Mouse (Mus musculus): Measurements from ENCODE around the gene 4632433K11Rik. TPM values are rescaled to one million over a fixed set of nuclear protein-coding genes. Genes with fewer than 3 reads are reported as not detected.
"Not testable (repeated sequence)": the region's sequence is repeated elsewhere in the genome, so short reads cannot be mapped to it uniquely, and the experiment has no call there.

Gene 4632433K11Rik
- polyA plus RNA-seq, 1 experiment, result not detected

DNA sequence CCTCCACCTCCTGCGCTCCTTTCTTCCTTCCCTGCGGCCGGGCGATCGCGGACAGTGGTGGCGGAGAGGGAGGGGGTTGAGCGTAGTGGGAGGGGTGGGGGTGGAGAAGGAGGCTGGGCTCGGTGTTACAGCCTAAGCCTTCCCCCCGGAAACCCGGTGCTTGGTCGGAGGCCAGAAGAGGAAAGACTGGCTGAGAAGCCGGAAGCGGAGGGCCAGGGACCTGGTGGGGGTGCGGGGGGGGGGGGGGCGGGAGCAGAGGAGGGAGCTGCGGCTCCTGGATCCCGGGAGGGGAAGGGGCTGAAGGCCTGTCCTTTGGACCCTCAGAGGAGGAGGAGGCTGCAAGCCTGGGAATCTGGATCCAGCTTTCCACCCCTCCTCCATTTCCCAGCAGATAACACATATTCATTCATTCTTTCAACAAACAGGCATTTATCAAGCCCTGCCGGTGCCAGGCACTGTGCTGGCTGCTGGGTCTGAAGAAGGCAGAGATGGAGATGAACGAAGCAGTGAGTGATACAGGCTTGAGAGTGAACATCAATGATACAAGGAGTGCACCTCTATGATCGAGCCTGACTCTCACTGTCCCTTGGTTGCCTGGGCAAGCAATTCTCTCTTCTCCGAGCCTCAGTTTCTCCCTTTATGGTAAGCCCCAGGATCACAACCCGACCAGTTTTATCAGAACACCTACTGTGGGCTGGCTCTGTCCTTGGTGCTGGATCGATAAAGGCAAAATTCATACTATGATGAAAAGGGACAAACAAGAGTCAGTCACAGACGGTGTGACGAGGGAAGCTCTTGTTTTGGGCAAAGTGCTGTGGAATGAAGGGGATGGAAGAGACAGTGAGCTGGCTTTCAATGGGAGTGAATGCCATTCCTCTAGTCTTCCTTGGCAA, 37.7 kb upstream of the 4632433K11Rik start, which contains the start of gene Zfp579:
TSS of gene Zfp579 (minus strand) at position 156 of the 893 bp plus-strand sequence.
- peak within 1 kb of the TSS; percentile 25 for H3ac ChIP-seq (ENCODE audit: control insufficient read depth, insufficient read length)
- TF ChIP-seq MAX (IDR thresholded peaks at IDR 0.05; ENCODE audit: low read depth) (no peak), MYOD1 (IDR thresholded peaks at IDR 0.05; ENCODE audit: control insufficient read depth in 1 of 3, insufficient read length in 2 of 3, low read depth in 2 of 3) (no peak), POLR2AphosphoS2 (IDR thresholded peaks at IDR 0.05; ENCODE audit: insufficient read length, low read depth) (peak; percentile 31), POLR2A (IDR thresholded peaks at IDR 0.05; ENCODE audit: insufficient read length, low read depth) (peak; percentile 57), TCF12 (IDR thresholded peaks at IDR 0.05; ENCODE audit: insufficient read depth, poor library complexity, severe bottlenecking) (no peak), SRF (IDR thresholded peaks at IDR 0.05; ENCODE audit: control insufficient read depth, insufficient read length, low read depth) (no peak), USF1 (IDR thresholded peaks at IDR 0.05; ENCODE audit: low read depth) (no peak), REST (IDR thresholded peaks at IDR 0.05; ENCODE audit: insufficient read depth, insufficient read length) (peak; percentile 35)
- peak within 1 kb of the TSS; percentile 95 for H3K4me2 ChIP-seq (ENCODE audit: low read depth)
- H3K27me3 ChIP-seq (ENCODE audit: control insufficient read depth, insufficient read depth, insufficient read length), result no peaks in the 10 kb centered on the region
- H3K4me3 ChIP-seq, result peak within 1 kb of the TSS; percentile 67
- no peaks in the 10 kb centered on the region for H3K79me2 ChIP-seq (ENCODE audit: control insufficient read depth, insufficient read depth)
- peaks cover 4% of the 10 kb centered on the region for H3K36me3 ChIP-seq (ENCODE audit: control insufficient read depth, insufficient read depth)

DNA sequence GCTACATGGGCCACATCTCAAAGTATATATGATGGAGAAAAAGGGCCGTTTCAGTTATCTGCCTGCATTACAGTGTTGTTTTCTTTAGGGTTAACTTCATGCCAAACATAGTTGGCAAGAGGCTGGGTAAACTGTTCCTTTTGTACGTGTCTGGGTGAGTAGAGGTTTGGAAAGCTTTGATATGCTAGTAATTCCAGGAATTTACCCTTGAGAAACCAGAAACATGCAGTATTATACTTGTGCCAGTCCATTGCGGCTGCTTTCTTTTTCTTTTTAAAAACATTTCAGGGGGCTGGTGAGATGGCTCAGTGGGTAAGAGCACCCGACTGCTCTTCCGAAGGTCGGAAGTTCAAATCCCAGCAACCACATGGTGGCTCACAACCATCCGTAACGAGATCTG, 37.0 kb upstream of the 4632433K11Rik start:
- peak overlapping the region; percentile 25 for H3ac ChIP-seq (ENCODE audit: control insufficient read depth, insufficient read length)
- peak overlapping the region; percentile 67 for H3K4me3 ChIP-seq
- peak overlapping the region; percentile 95 for H3K4me2 ChIP-seq (ENCODE audit: low read depth)
- TF ChIP-seq TCF12 (IDR thresholded peaks at IDR 0.05; ENCODE audit: insufficient read depth, poor library complexity, severe bottlenecking) (no peak), MYOG (IDR thresholded peaks at IDR 0.05; ENCODE audit: control insufficient read depth in 1 of 3, insufficient read depth in 1 of 3, insufficient read length in 2 of 3, low read depth in 2 of 3) (no peak), SRF (IDR thresholded peaks at IDR 0.05; ENCODE audit: control insufficient read depth, insufficient read length, low read depth) (no peak), REST (IDR thresholded peaks at IDR 0.05; ENCODE audit: insufficient read depth, insufficient read length) (no peak), MAX (IDR thresholded peaks at IDR 0.05; ENCODE audit: low read depth) (no peak), POLR2A (IDR thresholded peaks at IDR 0.05; ENCODE audit: insufficient read length, low read depth) (no peak), MYOD1 (IDR thresholded peaks at IDR 0.05; ENCODE audit: control insufficient read depth in 1 of 3, insufficient read length in 2 of 3, low read depth in 2 of 3) (no peak), CEBPB (IDR thresholded peaks at IDR 0.05; ENCODE audit: insufficient read depth, poor library complexity, severe bottlenecking) (no peak), E2F4 (IDR thresholded peaks at IDR 0.05; ENCODE audit: insufficient read depth) (no peak), TCF3 (IDR thresholded peaks at IDR 0.05; ENCODE audit: insufficient read length, low read depth) (no peak), POLR2AphosphoS2 (IDR thresholded peaks at IDR 0.05; ENCODE audit: insufficient read length, low read depth) (no peak), USF1 (IDR thresholded peaks at IDR 0.05; ENCODE audit: low read depth) (no peak)
- H3K79me2 ChIP-seq (ENCODE audit: control insufficient read depth, insufficient read depth), result no peaks in the 10 kb centered on the region
- H3K36me3 ChIP-seq (ENCODE audit: control insufficient read depth, insufficient read depth), result peaks cover 4% of the 10 kb centered on the region
- H3K27me3 ChIP-seq (ENCODE audit: control insufficient read depth, insufficient read depth, insufficient read length), result no peaks in the 10 kb centered on the region

GRCm38 (mm10) chr7:4999876-5000275, 34.0 kb upstream of the 4632433K11Rik start:
- H3K4me2 ChIP-seq (ENCODE audit: low read depth), result no peak overlapping the region
- H3K36me3 ChIP-seq (ENCODE audit: control insufficient read depth, insufficient read depth), result no peaks in the 10 kb centered on the region
- H3K4me3 ChIP-seq, result no peak overlapping the region
- no peak overlapping the region for H3ac ChIP-seq (ENCODE audit: control insufficient read depth, insufficient read length)
- H3K79me2 ChIP-seq (ENCODE audit: control insufficient read depth, insufficient read depth), result no peaks in the 10 kb centered on the region
- TF ChIP-seq CEBPB (IDR thresholded peaks at IDR 0.05; ENCODE audit: insufficient read depth, poor library complexity, severe bottlenecking) (no peak), POLR2A (IDR thresholded peaks at IDR 0.05; ENCODE audit: insufficient read length, low read depth) (no peak), POLR2AphosphoS2 (IDR thresholded peaks at IDR 0.05; ENCODE audit: insufficient read length, low read depth) (no peak), REST (IDR thresholded peaks at IDR 0.05; ENCODE audit: insufficient read depth, insufficient read length) (no peak), E2F4 (IDR thresholded peaks at IDR 0.05; ENCODE audit: insufficient read depth) (no peak), MAX (IDR thresholded peaks at IDR 0.05; ENCODE audit: low read depth) (no peak), TCF12 (IDR thresholded peaks at IDR 0.05; ENCODE audit: insufficient read depth, poor library complexity, severe bottlenecking) (no peak), USF1 (IDR thresholded peaks at IDR 0.05; ENCODE audit: low read depth) (no peak)
- no peaks in the 10 kb centered on the region for H3K27me3 ChIP-seq (ENCODE audit: control insufficient read depth, insufficient read depth, insufficient read length)

DNA sequence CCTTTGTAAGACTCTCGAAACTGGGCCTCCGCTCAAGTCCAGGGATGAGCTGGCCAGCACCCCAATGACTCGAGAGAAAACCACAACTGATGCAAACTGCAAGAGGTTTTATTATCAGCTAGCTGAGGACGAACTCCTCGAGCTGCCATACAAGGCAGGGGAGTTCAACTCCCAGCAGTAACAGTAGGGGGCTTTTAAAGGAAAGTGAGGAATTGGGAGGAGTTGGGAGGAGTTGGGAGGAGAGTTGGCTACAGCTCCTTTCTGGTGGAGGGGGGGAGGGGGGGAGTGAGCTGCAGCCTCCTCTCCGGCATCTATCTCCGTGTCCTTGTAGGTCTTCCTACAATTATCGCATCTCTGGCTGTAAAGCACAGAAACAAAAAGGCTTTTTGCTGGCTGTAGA, 31.0 kb upstream of the 4632433K11Rik start:
- H3K4me3 ChIP-seq; H3K4me2 ChIP-seq (ENCODE audit: low read depth); H3ac ChIP-seq (ENCODE audit: control insufficient read depth, insufficient read length); H3K36me3 ChIP-seq (ENCODE audit: control insufficient read depth, insufficient read depth); H3K79me2 ChIP-seq (ENCODE audit: control insufficient read depth, insufficient read depth); H3K27me3 ChIP-seq (ENCODE audit: control insufficient read depth, insufficient read depth, insufficient read length): not testable (repeated sequence)

- Histone ChIP-seq H3K27me3 (ENCODE audit: control insufficient read depth, insufficient read depth, insufficient read length) (no peaks in the 10 kb centered on the region), H3ac (ENCODE audit: control insufficient read depth, insufficient read length) (no peak overlapping the region)
- TF ChIP-seq REST (IDR thresholded peaks at IDR 0.05; ENCODE audit: insufficient read depth, insufficient read length), result no peak
- TF ChIP-seq POLR2AphosphoS2 (IDR thresholded peaks at IDR 0.05; ENCODE audit: insufficient read length, low read depth), result no peak
- no peak for TF ChIP-seq E2F4 (IDR thresholded peaks at IDR 0.05; ENCODE audit: insufficient read depth)
- no peak for TF ChIP-seq USF1 (IDR thresholded peaks at IDR 0.05; ENCODE audit: low read depth)
- TF ChIP-seq CEBPB (IDR thresholded peaks at IDR 0.05; ENCODE audit: insufficient read depth, poor library complexity, severe bottlenecking), result no peak
- TF ChIP-seq TCF12 (IDR thresholded peaks at IDR 0.05; ENCODE audit: insufficient read depth, poor library complexity, severe bottlenecking), result no peak
- TF ChIP-seq MYOG (IDR thresholded peaks at IDR 0.05; ENCODE audit: control insufficient read depth in 1 of 3, insufficient read depth in 1 of 3, insufficient read length in 2 of 3, low read depth in 2 of 3), result no peak
- TF ChIP-seq SRF (IDR thresholded peaks at IDR 0.05; ENCODE audit: control insufficient read depth, insufficient read length, low read depth), result no peak
- TF ChIP-seq TCF3 (IDR thresholded peaks at IDR 0.05; ENCODE audit: insufficient read length, low read depth), result no peak
Observed at GRCm38 (mm10) chr7:5008229-5008628, 25.7 kb upstream of the 4632433K11Rik start.

More at GRCm38 (mm10) chr7:5008229-5008628, 25.7 kb upstream of the 4632433K11Rik start:
- Histone ChIP-seq H3K4me3 (no peak overlapping the region), H3K4me2 (ENCODE audit: low read depth) (no peak overlapping the region), H3K36me3 (ENCODE audit: control insufficient read depth, insufficient read depth) (peaks cover 13% of the 10 kb centered on the region), H3K79me2 (ENCODE audit: control insufficient read depth, insufficient read depth) (peaks cover 4% of the 10 kb centered on the region)
